Mouse (Mus musculus) liver, embryonic 13.5 days (tissue): Measurements from ENCODE around the gene Cacng7. TPM values are rescaled to one million over a fixed set of nuclear protein-coding genes. Genes with fewer than 3 reads are reported as not detected.
A peak's percentile ranks its signal among the peaks of the same experiment; 100 is the strongest.
"Not testable (repeated sequence)": the region's sequence is repeated elsewhere in the genome, so short reads cannot be mapped to it uniquely, and the experiment has no call there.

Experiments used
- ATAC-seq: fragments of 200-750 bp; cut with Nextera tagmentation; 2 replicates; pipeline ENCODE4 v1.8.0; 2017; ENCODE audit warnings: low read depth, mild to moderate bottlenecking, moderate number of reproducible peaks, moderate library complexity
- DNase-seq: peaks from one replicate; pipeline ENCODE4 v3.0.0; 2022
- H3K27ac ChIP-seq: fragments of 300-500 bp; sonication (generic); 2 replicates; pipeline ENCODE4 v1.5.1; 2015; ENCODE audit warnings: moderate library complexity, mild to moderate bottlenecking, inconsistent platforms
- H3K27me3 ChIP-seq: fragments of 300-500 bp; sonication (generic); 2 replicates; pipeline ENCODE4 v1.6.1; 2015; ENCODE audit warnings: mild to moderate bottlenecking, inconsistent platforms
- H3K36me3 ChIP-seq: fragments of 300-500 bp; sonication (generic); 2 replicates; pipeline ENCODE4 v1.6.1; 2015; ENCODE audit warnings: mild to moderate bottlenecking, inconsistent platforms
- H3K4me1 ChIP-seq: fragments of 300-500 bp; sonication (generic); replicated peaks from 2 replicates; pipeline ENCODE4 v1.6.1; 2015; ENCODE audit warnings: inconsistent platforms
- H3K4me2 ChIP-seq: fragments of 300-500 bp; sonication (generic); 2 replicates; pipeline ENCODE4 v1.6.1; 2015; ENCODE audit warnings: inconsistent platforms, mild to moderate bottlenecking, moderate library complexity
- H3K4me3 ChIP-seq: fragments of 300-500 bp; sonication (generic); replicated peaks from 2 replicates; pipeline ENCODE4 v1.5.1; 2015; ENCODE audit warnings: mild to moderate bottlenecking, inconsistent platforms
- H3K9ac ChIP-seq: fragments of 300-500 bp; sonication (generic); 2 replicates; pipeline ENCODE4 v1.6.1; 2015; ENCODE audit warnings: mild to moderate bottlenecking, inconsistent platforms
- H3K9me3 ChIP-seq: fragments of 300-500 bp; sonication (generic); replicated peaks from 2 replicates; pipeline ENCODE4 v1.6.1; 2016; ENCODE audit warnings: inconsistent platforms
- WGBS: fragments of 180-500 bp; shearing (Covaris S2); methylation state at CpG from one replicate; pipeline ENCODE4 v1.1.7; 2015; ENCODE audit not compliant: insufficient replicate concordance; 5-methylcytosine and 5-hydroxymethylcytosine counted together
- microRNA-seq: library from miRNA; unstranded; fragments of <30 nt; microRNA quantifications from one replicate; pipeline ENCODE4, GENCODE M21; 2016
- polyA plus RNA-seq: library from polyadenylated mRNA; unstranded; fragments of >200 nt; fragmentation: Nextera tagmentation; extraction: Ambion mirVana; gene quantifications from 2 replicates; pipeline ENCODE4 v1.2.1, GENCODE M21; 2015

The Cacng7 gene
- polyA plus RNA-seq, 1 experiment from 2014 or later, result not detected

GRCm38 (mm10) chr7:3397797-3398196, 65.0 kb downstream of the Cacng7 start:
- H3K4me3 ChIP-seq, result no peak overlapping the region
- no peaks in the 10 kb centered on the region for H3K4me1 ChIP-seq
- no peak for ATAC-seq

GRCm38 (mm10) chr7:3398363-3398762, 65.6 kb downstream of the Cacng7 start:
- not testable (repeated sequence) for H3K9me3 ChIP-seq, H3K4me3 ChIP-seq, H3K36me3 ChIP-seq, H3K4me2 ChIP-seq, DNase-seq, H3K4me1 ChIP-seq, H3K27ac ChIP-seq, H3K27me3 ChIP-seq, H3K9ac ChIP-seq, ATAC-seq
- 73% methylated on average over 8 of the region's 8 CpGs for WGBS

More at GRCm38 (mm10) chr7:3397797-3398196, 65.0 kb downstream of the Cacng7 start:
- 67% methylated on average over 7 of the region's 7 CpGs for WGBS
- H3K27ac ChIP-seq, result no peak overlapping the region
- no peaks in the 10 kb centered on the region for H3K9me3 ChIP-seq
- H3K36me3 ChIP-seq, result no peaks in the 10 kb centered on the region
- no peaks in the 10 kb centered on the region for H3K27me3 ChIP-seq
- no peak overlapping the region for H3K4me2 ChIP-seq
- DNase-seq, result no peak
- H3K9ac ChIP-seq, result no peak overlapping the region

GRCm38 (mm10) chr7:3399937-3400336, 67.2 kb downstream of the Cacng7 start:
- no peak overlapping the region for H3K9ac ChIP-seq
- no peaks in the 10 kb centered on the region for H3K27me3 ChIP-seq
- no peak overlapping the region for H3K27ac ChIP-seq
- no peak overlapping the region for H3K4me3 ChIP-seq
- no peaks in the 10 kb centered on the region for H3K36me3 ChIP-seq
- no peak for ATAC-seq
- no peaks in the 10 kb centered on the region for H3K4me1 ChIP-seq
- no peak for DNase-seq
- no peaks in the 10 kb centered on the region for H3K9me3 ChIP-seq
- H3K4me2 ChIP-seq, result no peak overlapping the region

GRCm38 (mm10) chr7:3409729-3410520, 77.2 kb downstream of the Cacng7 start:
- no peak for ATAC-seq
- Histone ChIP-seq H3K4me3 (no peak overlapping the region), H3K9ac (no peak overlapping the region), H3K9me3 (no peaks in the 10 kb centered on the region), H3K4me2 (no peak overlapping the region), H3K27me3 (peaks cover 48% of the 10 kb centered on the region), H3K27ac (no peak overlapping the region), H3K36me3 (no peaks in the 10 kb centered on the region), H3K4me1 (0 out of 2 replicates have a peak, but pooled peaks cover 8% of the 10 kb centered on the region)
- 12% methylated on average over 11 of the region's 11 CpGs for WGBS
- DNase-seq, result no peak

GRCm38 (mm10) chr7:3411160-3411941, 78.6 kb downstream of the Cacng7 start:
- Histone ChIP-seq H3K9me3 (no peaks in the 10 kb centered on the region), H3K4me1 (0 out of 2 replicates have a peak, but pooled peaks cover 8% of the 10 kb centered on the region), H3K27me3 (peaks cover 62% of the 10 kb centered on the region), H3K27ac (no peak overlapping the region), H3K36me3 (no peaks in the 10 kb centered on the region), H3K4me3 (peak overlapping the region; percentile 10; the same call in 1 of the 2 replicates), H3K9ac (no peak overlapping the region), H3K4me2 (peak overlapping the region; percentile 36)
- ATAC-seq (no peak), DNase-seq (peak; percentile 6)
- WGBS, result under 1% methylated on average over 33 of the region's 33 CpGs

- Histone ChIP-seq H3K27me3 (peaks cover 69% of the 10 kb centered on the region), H3K27ac (no peak overlapping the region), H3K4me1 (0 out of 2 replicates have a peak, but pooled peaks cover 8% of the 10 kb centered on the region), H3K9ac (no peak overlapping the region), H3K4me3 (no peak overlapping the region), H3K9me3 (no peaks in the 10 kb centered on the region), H3K4me2 (peak overlapping the region; percentile 36), H3K36me3 (no peaks in the 10 kb centered on the region)
- WGBS, result 3% methylated on average over 20 of the region's 20 CpGs
- DNase-seq, result no peak
- no peak for ATAC-seq
These were observed 79.3 kb downstream of the Cacng7 start for GRCm38 (mm10) chr7:3412036-3412435.

GRCm38 (mm10) chr7:3414888-3415287, 82.1 kb downstream of the Cacng7 start:
- Histone ChIP-seq H3K4me3 (peak overlapping the region; percentile 54), H3K27ac (no peak overlapping the region), H3K9me3 (no peaks in the 10 kb centered on the region), H3K4me2 (peak overlapping the region; percentile 70), H3K36me3 (no peaks in the 10 kb centered on the region), H3K27me3 (peaks cover 94% of the 10 kb centered on the region), H3K9ac (no peak overlapping the region), H3K4me1 (0 out of 2 replicates have a peak, but pooled peaks cover 8% of the 10 kb centered on the region)
- ATAC-seq (no peak), DNase-seq (no peak)
- WGBS, result under 1% methylated on average over 47 of the region's 47 CpGs

GRCm38 (mm10) chr7:3415378-3415777, 82.6 kb downstream of the Cacng7 start:
- H3K27ac ChIP-seq, result no peak overlapping the region
- ATAC-seq (peak; percentile 25; the same call in 1 of the 2 replicates), DNase-seq (no peak)
- no peaks in the 10 kb centered on the region for H3K36me3 ChIP-seq
- peak overlapping the region; percentile 54 for H3K4me3 ChIP-seq
- H3K27me3 ChIP-seq, result peaks cover 95% of the 10 kb centered on the region
- H3K4me1 ChIP-seq, result 0 out of 2 replicates have a peak, but pooled peaks cover 8% of the 10 kb centered on the region
- H3K9me3 ChIP-seq, result no peaks in the 10 kb centered on the region
- no peak overlapping the region for H3K9ac ChIP-seq
- H3K4me2 ChIP-seq, result peak overlapping the region; percentile 70
- 1% methylated on average over 49 of the region's 60 CpGs for WGBS

Small RNAs within 50 kb of the gene (microRNA-seq; reads per million reads assigned to microRNA genes)
- 5.0 reads per million, percentile 11 among the genes with 10 or more reads in this experiment for gene Gm23450

Other genes starting within 250 kb of the Cacng7 start
- not detected in 2 replicates for gene AU018091, start 163.8 kb upstream of the Cacng7 start, polyA plus RNA-seq
- gene Nlrp12, start 83.2 kb upstream of the Cacng7 start, polyA plus RNA-seq, result 0.08 and 0.13 TPM in 2 replicates
- gene Myadm, start 43.9 kb upstream of the Cacng7 start, polyA plus RNA-seq, result 13.5 and 16.4 TPM in 2 replicates
- 0.03 and 0.52 TPM in 2 replicates for gene Prkcg, start 43.8 kb upstream of the Cacng7 start, polyA plus RNA-seq
- 0.10 TPM in 1 of 2 replicates, not detected in the other for gene Cacng8, start 57.7 kb downstream of the Cacng7 start, polyA plus RNA-seq
- gene Cacng6, start 91.2 kb downstream of the Cacng7 start, polyA plus RNA-seq, result 0.28 and 0.30 TPM in 2 replicates
- gene Tarm1, start 169.7 kb downstream of the Cacng7 start, polyA plus RNA-seq, result 0.07 TPM in 1 of 2 replicates, not detected in the other